Mouse (Mus musculus) thymus, adult 18-20 months (tissue): ENCODE measurements around the gene Espn.

Source experiments
- DNase-seq, 2 experiments: peaks; one replicate each; pipeline ENCODE4 v3.0.0; 2022; ENCODE audit warnings: mixed read lengths in 2 of 2

Espn gene

GRCm38 (mm10) chr4:152120311-152121182 is 31.6 kb downstream of the Espn start:
- peak in 1 of 2 experiments; percentile 42 for DNase-seq

- DNase-seq = no peak
Observed at GRCm38 (mm10) chr4:152119396-152120292, 32.5 kb downstream of the Espn start.

GRCm38 (mm10) chr4:152117538-152117937 is 34.6 kb downstream of the Espn start:
- DNase-seq = no peak

- DNase-seq = no peak
Observed at GRCm38 (mm10) chr4:152115921-152116612, 36.1 kb downstream of the Espn start, which contains the start of gene Tnfrsf25. Gene Tnfrsf25 (plus strand): TSS chr4:152115934.

- DNase-seq = no peak
Observed at GRCm38 (mm10) chr4:152114080-152114479, 38.1 kb downstream of the Espn start.

GRCm38 (mm10) chr4:152112329-152112728 is 39.8 kb downstream of the Espn start:
- DNase-seq = no peak

- DNase-seq = no peak
Observed at GRCm38 (mm10) chr4:152110689-152111088, 41.5 kb downstream of the Espn start.

- no peak for DNase-seq
Observed at GRCm38 (mm10) chr4:152109509-152109908, 42.7 kb downstream of the Espn start.

- no peak for DNase-seq
Observed at GRCm38 (mm10) chr4:152108673-152109072, 43.5 kb downstream of the Espn start.

- DNase-seq = no peak
Observed at GRCm38 (mm10) chr4:152107971-152108509, 44.1 kb downstream of the Espn start.

- DNase-seq = no peak
Observed at GRCm38 (mm10) chr4:152107493-152107892, 44.7 kb downstream of the Espn start.

- DNase-seq = no peak
Observed at GRCm38 (mm10) chr4:152106746-152107145, 45.4 kb downstream of the Espn start.

GRCm38 (mm10) chr4:152103025-152103424 is 49.1 kb downstream of the Espn start:
- DNase-seq = peak in 1 of 2 experiments; percentile 47

GRCm38 (mm10) chr4:152101921-152102320 is 50.2 kb downstream of the Espn start:
- no peak for DNase-seq

- DNase-seq = no peak
Observed at GRCm38 (mm10) chr4:152101081-152101653, 51.0 kb downstream of the Espn start.

GRCm38 (mm10) chr4:152100541-152100940 is 51.6 kb downstream of the Espn start:
- DNase-seq = no peak

GRCm38 (mm10) chr4:152097911-152098799 is 54.0 kb downstream of the Espn start:
- no peak for DNase-seq

GRCm38 (mm10) chr4:152096927-152097326 is 55.2 kb downstream of the Espn start:
- no peak for DNase-seq

- peak; percentile 46 to 47 for DNase-seq
Observed at GRCm38 (mm10) chr4:152095937-152096910, 55.9 kb downstream of the Espn start.

- no peak for DNase-seq
Observed at GRCm38 (mm10) chr4:152094233-152094632, 57.9 kb downstream of the Espn start.
